Mouse (Mus musculus) limb, embryonic 15.5 days (tissue): ENCODE results near the gene Fbxw7. TPM values are rescaled to one million over a fixed set of nuclear protein-coding genes. Genes with fewer than 3 reads are reported as not detected.

Source experiments
- ATAC-seq: fragments of 200-750 bp; cut with Nextera tagmentation; 2 replicates; pipeline ENCODE4 v1.8.0; 2017; ENCODE audit warnings: low read depth, moderate TSS enrichment; ENCODE audit not compliant: insufficient number of reproducible peaks, low FRiP score, low TSS enrichment
- H3K27ac ChIP-seq: fragments of 300-500 bp; sonication (generic); 2 replicates; pipeline ENCODE4 v1.5.1; 2015; ENCODE audit warnings: moderate library complexity, mild to moderate bottlenecking, inconsistent platforms
- H3K27me3 ChIP-seq: fragments of 300-500 bp; sonication (generic); 2 replicates; pipeline ENCODE4 v1.6.1; 2015; ENCODE audit warnings: inconsistent platforms
- H3K36me3 ChIP-seq: fragments of 300-500 bp; sonication (generic); 2 replicates; pipeline ENCODE4 v1.6.1; 2015; ENCODE audit warnings: inconsistent platforms
- H3K4me1 ChIP-seq: fragments of 300-500 bp; sonication (generic); 2 replicates; pipeline ENCODE4 v1.6.1; 2015; ENCODE audit warnings: inconsistent platforms
- H3K4me2 ChIP-seq: fragments of 300-500 bp; sonication (generic); 2 replicates; pipeline ENCODE4 v1.6.1; 2015; ENCODE audit warnings: mild to moderate bottlenecking, inconsistent platforms
- H3K4me3 ChIP-seq: fragments of 300-500 bp; sonication (generic); 2 replicates; pipeline ENCODE4 v1.5.1; 2015; ENCODE audit warnings: mild to moderate bottlenecking, inconsistent platforms
- H3K9ac ChIP-seq: fragments of 300-500 bp; sonication (generic); 2 replicates; pipeline ENCODE4 v1.6.1; 2015; ENCODE audit warnings: inconsistent platforms
- H3K9me3 ChIP-seq: fragments of 300-500 bp; sonication (generic); 2 replicates; pipeline ENCODE4 v1.6.1; 2016; ENCODE audit warnings: inconsistent platforms
- WGBS: fragments of 180-500 bp; shearing (Covaris S2); methylation state at CpG from one replicate; pipeline ENCODE4 v1.1.7; 2015; 5-methylcytosine and 5-hydroxymethylcytosine counted together
- polyA plus RNA-seq: library from polyadenylated mRNA; unstranded; fragments of >200 nt; fragmentation: Nextera tagmentation; extraction: Ambion mirVana; gene quantifications from 2 replicates; pipeline ENCODE4 v1.2.1, GENCODE M21; 2015

Gene Fbxw7
- 11.4 and 13.6 TPM in 2 replicates for polyA plus RNA-seq

DNA sequence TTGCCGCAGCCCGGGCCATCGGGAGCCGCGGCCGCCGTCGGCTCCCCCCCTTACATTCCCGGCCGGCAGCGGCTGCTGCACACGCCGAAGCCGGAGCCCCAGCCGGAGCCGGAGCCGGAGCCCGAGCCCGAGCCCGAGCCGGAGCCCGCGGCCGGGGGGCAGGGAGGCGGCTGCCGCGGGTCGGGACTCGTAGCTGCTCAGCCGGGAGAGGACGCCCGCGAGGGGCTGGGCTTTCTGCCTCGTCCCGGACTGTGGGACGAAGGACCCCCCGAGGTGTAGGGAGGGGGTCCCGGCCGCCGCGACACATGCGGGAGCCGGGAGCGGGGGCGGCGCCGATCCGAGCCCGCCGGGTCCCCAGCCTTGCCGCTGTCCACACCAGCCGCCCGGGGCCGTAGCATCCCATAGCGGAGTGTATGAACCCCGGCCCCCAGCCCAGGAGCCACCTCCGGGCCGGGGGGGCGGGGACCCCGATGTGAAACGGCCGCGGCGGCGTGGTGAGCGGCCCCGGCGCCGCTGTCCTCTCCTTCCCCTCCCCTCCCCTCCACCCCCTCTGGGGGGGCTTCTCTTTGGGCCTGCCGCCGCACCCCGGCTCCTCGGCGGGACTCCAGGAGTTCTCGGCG lies at the start of gene Fbxw7:
Gene Fbxw7, plus strand, starts transcription at position 507 of the 620 bp plus-strand sequence.
- WGBS = under 1% methylated on average over 47 of the region's 76 CpGs
- H3K36me3 ChIP-seq = no peaks in the 10 kb centered on the region

DNA sequence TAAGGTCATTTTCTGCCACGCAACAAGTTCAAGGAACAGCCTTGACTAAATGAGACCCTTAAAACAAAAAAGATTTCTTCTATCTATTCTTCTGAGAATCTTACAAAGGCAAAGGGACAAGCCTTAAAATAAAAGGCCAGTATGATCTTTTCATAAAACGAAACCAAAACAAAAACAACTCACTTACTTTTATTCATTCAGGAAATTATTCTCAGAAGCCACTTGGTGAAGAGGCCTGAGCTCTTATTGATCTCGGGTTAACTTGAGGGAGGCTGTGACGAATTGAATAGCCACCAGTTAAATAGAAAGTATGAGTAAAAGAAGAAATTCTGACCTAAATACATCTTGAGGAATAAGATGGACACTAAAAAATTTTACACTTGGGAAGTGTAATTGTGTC lies 46.1 kb upstream of the Fbxw7 start:
- Histone ChIP-seq H3K9me3 (no peaks in the 10 kb centered on the region), H3K27ac (no peak overlapping the region), H3K27me3 (no peaks in the 10 kb centered on the region), H3K9ac (no peak overlapping the region), H3K4me3 (no peak overlapping the region), H3K4me2 (no peak overlapping the region), H3K4me1 (no peaks in the 10 kb centered on the region), H3K36me3 (no peaks in the 10 kb centered on the region)
- ATAC-seq = no peak
- 84% methylated on average over 4 of the region's 4 CpGs for WGBS

More for the DNA sequence above, at the start of gene Fbxw7:
- Histone ChIP-seq H3K4me3 (peak within 1 kb of the TSS; percentile 76), H3K9me3 (no peaks in the 10 kb centered on the region), H3K4me1 (peaks cover 21% of the 10 kb centered on the region), H3K27ac (peak within 1 kb of the TSS; percentile 97), H3K9ac (peak within 1 kb of the TSS; percentile 90), H3K4me2 (peak within 1 kb of the TSS; percentile 97), H3K27me3 (no peaks in the 10 kb centered on the region)
- peak; percentile 19 for ATAC-seq

DNA sequence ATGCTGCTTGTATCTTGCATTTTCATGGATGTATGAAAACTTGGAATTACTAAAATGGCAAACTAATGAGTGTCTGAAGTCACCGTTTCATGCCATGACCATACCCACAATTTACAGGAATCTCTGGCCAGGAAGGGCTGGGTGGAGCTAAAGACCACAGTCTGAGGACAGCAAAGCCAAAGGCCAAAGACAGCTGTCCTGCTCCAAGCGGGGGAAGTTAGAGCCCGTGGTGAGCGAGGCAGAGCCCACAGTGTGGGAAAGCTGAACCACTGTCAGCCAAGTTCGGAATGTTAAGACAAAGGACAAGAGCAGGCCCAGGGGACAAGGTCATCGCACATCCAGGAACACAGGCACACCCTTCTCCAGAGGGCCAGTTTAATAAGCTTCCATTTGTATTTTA lies 45.7 kb upstream of the Fbxw7 start:
- Histone ChIP-seq H3K36me3 (no peaks in the 10 kb centered on the region), H3K27ac (no peak overlapping the region), H3K27me3 (no peaks in the 10 kb centered on the region), H3K9ac (no peak overlapping the region), H3K4me3 (no peak overlapping the region), H3K4me1 (no peaks in the 10 kb centered on the region), H3K9me3 (no peaks in the 10 kb centered on the region), H3K4me2 (no peak overlapping the region)
- 70% methylated on average over 6 of the region's 6 CpGs for WGBS
- no peak for ATAC-seq

DNA sequence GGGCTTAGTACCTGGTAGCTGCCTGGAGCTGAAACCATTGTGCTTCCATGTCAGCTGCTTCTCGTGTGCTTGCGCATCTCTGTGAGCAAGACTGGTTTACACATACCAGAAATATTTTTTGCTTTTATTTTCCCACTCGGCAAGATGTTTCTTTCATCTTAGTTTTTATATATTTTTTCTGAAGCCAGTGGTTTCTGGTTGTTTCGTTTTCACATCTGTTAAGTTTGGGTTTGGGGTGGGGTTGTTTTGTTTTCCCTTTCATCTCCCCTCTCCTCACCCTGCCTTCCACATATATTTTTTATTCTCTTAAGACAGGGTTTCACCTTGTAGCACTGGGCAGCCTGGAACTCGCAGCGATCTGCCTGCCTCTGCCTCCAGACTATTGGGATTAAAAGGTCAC lies 44.5 kb upstream of the Fbxw7 start:
- Histone ChIP-seq H3K36me3 (no peaks in the 10 kb centered on the region), H3K4me3 (no peak overlapping the region), H3K4me1 (peaks cover 7% of the 10 kb centered on the region), H3K27me3 (no peaks in the 10 kb centered on the region), H3K9me3 (no peaks in the 10 kb centered on the region), H3K27ac (no peak overlapping the region), H3K9ac (no peak overlapping the region), H3K4me2 (no peak overlapping the region)
- WGBS = 79% methylated on average over 6 of the region's 6 CpGs
- ATAC-seq = no peak

DNA sequence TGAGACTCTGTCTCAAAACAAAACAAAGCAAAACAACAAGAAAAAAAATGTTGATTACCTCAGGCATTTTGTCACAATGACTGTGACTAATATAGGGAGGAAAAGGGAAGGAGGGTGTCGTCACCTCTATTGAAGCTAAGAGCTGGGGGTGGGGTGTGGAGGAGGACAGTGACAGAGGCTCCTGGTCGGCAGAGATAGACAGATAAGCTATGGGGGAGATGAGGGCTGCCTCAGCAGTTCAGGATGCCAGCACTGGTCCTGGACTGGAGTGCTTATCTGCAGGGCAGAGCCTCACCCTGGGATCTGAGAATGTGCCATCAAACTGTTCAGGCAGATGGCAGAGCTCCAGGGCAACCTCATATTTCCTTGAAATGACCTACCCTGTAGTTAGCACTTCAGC lies 43.1 kb upstream of the Fbxw7 start:
- Histone ChIP-seq H3K4me2 (no peak overlapping the region), H3K27me3 (no peaks in the 10 kb centered on the region), H3K27ac (no peak overlapping the region), H3K4me3 (no peak overlapping the region), H3K36me3 (no peaks in the 10 kb centered on the region), H3K9ac (no peak overlapping the region), H3K9me3 (no peaks in the 10 kb centered on the region), H3K4me1 (peaks cover 15% of the 10 kb centered on the region)
- 64% methylated on average over 2 of the region's 2 CpGs for WGBS
- no peak for ATAC-seq

DNA sequence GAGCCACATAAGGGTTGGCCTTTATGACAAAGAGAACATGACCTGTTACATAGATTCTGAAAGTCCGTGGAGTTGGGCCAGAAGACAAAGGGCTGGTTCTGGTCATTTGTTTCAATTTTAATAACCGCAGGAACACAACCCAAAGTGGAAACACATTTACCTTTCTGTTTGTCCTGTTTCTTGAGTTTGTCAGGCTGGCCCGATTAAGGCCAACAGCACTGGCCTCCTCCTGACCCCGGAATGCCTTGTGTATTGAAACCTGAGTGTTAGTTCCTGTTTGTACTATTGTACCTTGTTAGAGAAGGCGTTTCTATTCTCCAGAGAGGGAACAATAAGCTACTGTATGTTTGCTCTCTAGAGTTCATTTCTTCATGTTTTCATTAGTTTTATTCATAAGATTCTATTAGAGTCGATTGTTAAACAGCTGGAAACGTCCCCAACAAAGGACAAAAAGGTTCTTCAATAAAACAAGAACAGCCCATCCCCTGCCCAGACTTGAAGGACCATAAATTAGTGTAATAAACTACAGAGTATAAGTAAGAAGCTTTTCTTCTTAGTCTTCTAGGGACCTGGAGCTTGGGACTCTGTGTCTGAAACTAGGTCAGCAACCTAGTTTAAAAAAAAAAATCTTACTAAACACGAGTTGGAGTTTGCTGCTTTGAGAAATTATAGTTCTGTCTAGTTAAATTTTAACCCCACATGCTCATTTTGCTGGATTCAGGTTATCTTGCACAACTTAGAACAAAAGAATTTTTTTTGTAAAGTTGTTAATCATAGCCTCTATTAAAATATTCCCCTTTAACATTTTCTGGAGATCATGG lies 40.6 kb upstream of the Fbxw7 start:
- Histone ChIP-seq H3K27ac (peak overlapping the region; percentile 77), H3K4me3 (no peak overlapping the region), H3K4me2 (no peak overlapping the region), H3K36me3 (no peaks in the 10 kb centered on the region), H3K9ac (no peak overlapping the region), H3K27me3 (no peaks in the 10 kb centered on the region), H3K4me1 (peaks cover 15% of the 10 kb centered on the region), H3K9me3 (no peaks in the 10 kb centered on the region)
- WGBS = 28% methylated on average over 8 of the region's 8 CpGs
- no peak for ATAC-seq

DNA sequence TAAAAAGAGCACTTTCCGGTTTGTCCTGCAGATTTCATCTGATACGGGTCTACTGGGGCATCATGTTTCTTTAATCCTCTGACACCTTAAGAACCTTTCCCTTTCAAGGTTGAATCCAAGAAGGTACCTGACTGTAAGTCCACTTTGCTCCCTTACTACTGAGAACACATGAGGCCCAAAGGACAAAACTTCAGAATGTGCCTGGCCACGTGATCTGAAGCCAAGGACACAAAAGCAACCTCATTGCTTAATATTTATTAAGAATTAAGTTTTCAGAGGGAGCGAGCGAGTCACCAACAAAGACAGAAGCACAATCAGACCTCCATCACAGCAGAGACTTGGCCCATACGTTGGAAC lies 40.0 kb upstream of the Fbxw7 start:
- Histone ChIP-seq H3K36me3 (no peaks in the 10 kb centered on the region), H3K9ac (no peak overlapping the region), H3K4me1 (peaks cover 15% of the 10 kb centered on the region), H3K27me3 (no peaks in the 10 kb centered on the region), H3K4me3 (no peak overlapping the region), H3K9me3 (no peaks in the 10 kb centered on the region), H3K27ac (peak overlapping the region; percentile 77), H3K4me2 (no peak overlapping the region)
- ATAC-seq = no peak
- 55% methylated on average over 6 of the region's 6 CpGs for WGBS

DNA sequence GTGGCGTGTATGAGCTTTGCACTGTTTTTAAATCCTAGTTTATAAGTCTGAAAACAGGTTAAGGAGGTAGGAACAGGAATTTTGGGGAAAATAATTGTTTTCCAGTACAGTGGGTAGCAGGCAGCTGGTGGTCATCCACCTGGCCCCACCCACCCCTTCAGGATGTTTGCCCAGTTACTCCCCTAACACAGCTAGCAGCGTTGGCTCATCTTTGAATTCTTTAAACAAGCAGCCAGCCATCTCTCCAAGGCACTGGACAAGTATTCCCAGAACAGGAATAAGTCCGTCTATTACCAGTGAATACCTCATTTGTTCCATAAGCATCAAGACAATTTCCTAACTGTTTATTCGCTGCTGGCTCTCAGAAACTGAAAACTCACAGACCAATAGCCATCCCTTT lies 39.5 kb upstream of the Fbxw7 start:
- Histone ChIP-seq H3K27me3 (no peaks in the 10 kb centered on the region), H3K36me3 (no peaks in the 10 kb centered on the region), H3K9ac (no peak overlapping the region), H3K27ac (peak overlapping the region; percentile 77), H3K4me1 (peaks cover 15% of the 10 kb centered on the region), H3K4me2 (no peak overlapping the region), H3K9me3 (no peaks in the 10 kb centered on the region), H3K4me3 (no peak overlapping the region)
- no peak for ATAC-seq
- 30% methylated on average over 4 of the region's 4 CpGs for WGBS

DNA sequence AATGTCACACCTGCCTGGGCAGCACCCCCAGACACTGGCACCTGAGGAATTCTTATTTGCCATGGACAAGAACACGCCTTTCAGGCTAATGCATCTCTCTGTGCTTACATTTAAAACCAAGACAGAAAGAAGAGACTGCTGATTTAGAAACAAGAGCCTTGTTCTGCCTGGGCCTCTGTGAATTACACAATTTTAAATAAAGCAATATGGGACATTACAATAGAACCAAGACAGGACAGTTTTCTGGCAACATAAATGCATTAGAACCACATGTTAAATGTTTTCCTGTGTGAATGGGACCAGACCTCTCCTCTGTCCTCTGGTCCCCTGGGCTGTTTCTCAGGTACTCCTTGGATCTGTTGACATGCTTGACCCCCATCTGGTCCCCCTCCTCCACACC lies 39.0 kb upstream of the Fbxw7 start:
- Histone ChIP-seq H3K9me3 (no peaks in the 10 kb centered on the region), H3K27ac (peak overlapping the region; percentile 77), H3K4me3 (no peak overlapping the region), H3K36me3 (no peaks in the 10 kb centered on the region), H3K4me2 (no peak overlapping the region), H3K27me3 (no peaks in the 10 kb centered on the region), H3K9ac (no peak overlapping the region), H3K4me1 (peaks cover 15% of the 10 kb centered on the region)
- ATAC-seq = no peak
- WGBS = 50% methylated on average over 1 of the region's 1 CpGs

DNA sequence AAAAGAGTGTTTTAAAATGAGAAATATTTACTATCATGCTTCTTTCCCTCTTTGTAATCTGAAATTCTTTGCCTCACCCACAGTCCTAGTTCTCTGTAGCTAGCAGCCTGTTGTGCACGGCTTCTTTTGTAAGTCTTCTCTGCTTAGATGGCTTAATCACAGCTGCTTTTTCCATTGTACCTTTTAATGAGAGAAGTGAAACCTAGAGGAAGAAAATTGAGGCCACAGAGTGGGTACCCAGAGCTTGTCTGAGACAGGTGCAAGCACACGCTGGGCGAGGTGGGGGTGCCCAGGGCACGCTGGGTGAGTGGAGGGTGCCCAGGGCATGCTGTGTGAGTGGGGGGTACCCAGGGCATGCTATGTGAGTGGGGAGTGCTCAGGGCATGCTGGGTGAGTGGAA lies 27.2 kb upstream of the Fbxw7 start:
- no peaks in the 10 kb centered on the region for H3K27me3 ChIP-seq
- H3K4me1 ChIP-seq = no peaks in the 10 kb centered on the region
- no peak overlapping the region for H3K9ac ChIP-seq
- no peak for ATAC-seq
- H3K27ac ChIP-seq = no peak overlapping the region
- no peaks in the 10 kb centered on the region for H3K36me3 ChIP-seq
- 84% methylated on average over 4 of the region's 4 CpGs for WGBS
- no peaks in the 10 kb centered on the region for H3K9me3 ChIP-seq
- no peak overlapping the region for H3K4me3 ChIP-seq
- no peak overlapping the region for H3K4me2 ChIP-seq

DNA sequence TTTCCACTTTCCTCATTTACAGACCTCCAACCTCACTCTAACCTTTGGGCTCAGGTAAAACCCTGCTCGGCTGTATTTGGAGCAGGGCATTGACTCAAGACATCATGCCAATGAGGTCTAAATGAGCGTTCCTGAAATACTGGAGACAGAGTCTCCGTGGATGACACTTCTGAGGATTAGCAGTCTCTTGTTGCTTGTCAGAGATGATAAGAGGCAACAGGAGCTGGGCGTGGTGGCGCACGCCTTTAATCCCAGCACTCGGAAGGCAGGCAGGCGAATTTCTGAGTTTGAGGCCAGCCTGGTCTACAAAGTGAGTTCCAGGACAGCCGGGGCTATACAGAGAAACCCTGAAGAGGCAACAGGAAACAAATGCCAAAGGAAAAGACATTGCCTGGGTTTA lies 11.0 kb upstream of the Fbxw7 start:
- Histone ChIP-seq H3K4me3 (no peak overlapping the region), H3K9me3 (no peaks in the 10 kb centered on the region), H3K4me1 (no peaks in the 10 kb centered on the region), H3K27me3 (no peaks in the 10 kb centered on the region), H3K27ac (no peak overlapping the region), H3K9ac (no peak overlapping the region), H3K4me2 (no peak overlapping the region), H3K36me3 (no peaks in the 10 kb centered on the region)
- WGBS = 64% methylated on average over 9 of the region's 9 CpGs
- ATAC-seq = no peak

DNA sequence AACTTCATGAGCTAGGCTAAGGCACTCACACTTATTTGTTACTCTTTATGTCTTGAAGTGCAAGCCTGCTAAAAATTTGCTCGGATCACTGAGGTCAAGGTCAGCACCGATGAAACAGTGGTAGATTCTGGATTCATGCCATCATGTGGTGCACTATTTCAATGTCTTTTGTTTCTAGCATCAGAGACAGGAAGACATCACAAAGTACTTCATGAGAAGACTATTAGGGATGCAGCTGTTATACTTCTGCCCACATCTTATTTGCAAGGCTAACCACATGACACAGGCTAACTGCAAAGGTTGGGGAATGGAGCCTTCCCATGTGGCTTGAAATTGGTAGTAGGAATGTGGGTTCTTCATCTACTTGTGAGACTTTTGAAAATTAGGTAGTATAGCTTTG lies 8.9 kb upstream of the Fbxw7 start:
- WGBS = 71% methylated on average over 2 of the region's 2 CpGs
- Histone ChIP-seq H3K9ac (no peak overlapping the region), H3K4me1 (no peaks in the 10 kb centered on the region), H3K36me3 (no peaks in the 10 kb centered on the region), H3K27me3 (no peaks in the 10 kb centered on the region), H3K9me3 (no peaks in the 10 kb centered on the region), H3K4me3 (no peak overlapping the region), H3K4me2 (no peak overlapping the region), H3K27ac (no peak overlapping the region)
- no peak for ATAC-seq
